Comparison of ENCODE assay signal across 8 mouse cellular contexts in the genomic region with DNA sequence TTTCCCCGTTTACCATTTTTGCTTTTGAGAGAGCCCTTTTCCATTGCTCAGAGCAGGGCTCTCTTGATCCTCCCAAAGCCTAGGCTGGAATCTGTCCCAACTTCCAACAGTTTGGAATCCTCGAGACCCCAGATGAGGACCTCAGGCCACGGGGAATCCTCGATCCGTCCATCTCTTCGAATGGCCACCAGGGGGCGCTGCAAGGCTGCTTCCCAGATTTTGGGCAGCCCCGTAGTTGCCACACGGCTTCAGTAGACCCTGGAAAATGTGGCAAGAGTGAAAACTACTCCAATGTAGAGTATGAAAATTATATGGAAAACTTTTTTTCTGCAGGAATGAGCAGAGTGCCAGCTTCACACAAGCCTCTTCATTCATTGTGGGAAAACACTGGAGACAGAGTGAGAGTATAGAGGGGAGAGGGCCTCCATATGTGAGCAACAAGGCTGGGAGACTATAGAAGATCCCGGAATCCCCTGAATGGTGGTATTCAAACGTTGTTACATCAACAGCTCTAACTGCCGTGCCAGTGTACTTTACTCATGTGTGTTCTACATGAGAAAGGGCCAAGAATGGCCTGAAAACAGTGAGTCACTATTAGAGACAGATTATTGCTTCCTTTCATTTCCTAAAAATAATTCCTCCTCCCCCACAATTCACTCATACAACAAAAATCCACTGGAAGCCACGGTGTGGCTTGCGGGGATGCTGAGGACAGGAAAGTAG. TPM values are rescaled to one million over a fixed set of nuclear protein-coding genes. Genes with fewer than 3 reads are reported as not detected.
DNase-seq lines count a peak whose midpoint lies in the region; ATAC-seq and TF ChIP-seq lines count a peak whose summit lies in the region.

A gene (minus strand): TSS at position 191 of the 723 bp plus-strand sequence.

- H3K9ac ChIP-seq in ES-E14 (ENCODE audit: insufficient read depth, low read depth, low read length, poor library complexity, severe bottlenecking): no peak within 1 kb of the TSS
- H3K9ac ChIP-seq in forebrain, embryonic 15.5 days (replicated peaks): no peak within 1 kb of the TSS

- intact Hi-C loops in heart, postnatal 36 days (cut with DNase I): loop anchor here (1.0 to 2.0 kb wide), 3 partner anchors 58 to 153 kb away; no protein-coding TSS in a partner anchor

- no peak within 1 kb of the TSS for H3K27ac ChIP-seq in ES-E14 (ENCODE audit: insufficient read depth, low read depth, low read length, poor library complexity, severe bottlenecking)
- no peak within 1 kb of the TSS for H3K27ac ChIP-seq in forebrain, embryonic 15.5 days (replicated peaks)
- H3K27ac ChIP-seq in layer of hippocampus, adult 2 months: no peak within 1 kb of the TSS

- H3K4me1 ChIP-seq in ES-E14 (ENCODE audit: control insufficient read depth in 2 of 2, insufficient read depth in 2 of 2, low read length in 2 of 2, poor library complexity in 1 of 2): no peaks in the 10 kb centered on the region
- H3K4me1 ChIP-seq in forebrain, embryonic 15.5 days: no peaks in the 10 kb centered on the region

- peak; percentile 68 for DNase-seq in ES-E14 (ENCODE audit: low read depth, low spot score)
- peak; percentile 53 for DNase-seq in cerebellum, adult 11 months
- DNase-seq in heart, postnatal 36 days: peak; percentile 78 to 83
- DNase-seq in layer of hippocampus, adult 2 months (ENCODE audit: low spot score in 2 of 2): peak; percentile 36 to 77
- peak; percentile 75 for DNase-seq in lung, postnatal 10 days
- peak; percentile 77 for DNase-seq in ovary, postnatal 14 days (ENCODE audit: low spot score)
- peak; percentile 75 for DNase-seq in thymus, postnatal 14 days

- H3K4me3 ChIP-seq in ES-E14 (ENCODE audit: insufficient read depth in 1 of 2, low read depth in 1 of 2, low read length in 2 of 2, poor library complexity in 1 of 2, severe bottlenecking in 1 of 2): no peak within 1 kb of the TSS
- no peak within 1 kb of the TSS for H3K4me3 ChIP-seq in forebrain, embryonic 15.5 days
- no peak within 1 kb of the TSS for H3K4me3 ChIP-seq in layer of hippocampus, adult 2 months

- ATAC-seq in forebrain, embryonic 15.5 days (replicated peaks): peak; percentile 79

- no peaks in the 10 kb centered on the region for H3K27me3 ChIP-seq in forebrain, embryonic 15.5 days

- H3K4me2 ChIP-seq in forebrain, embryonic 15.5 days (replicated peaks): no peak within 1 kb of the TSS

- in situ Hi-C loops in ES-E14 (cut with MboI; ENCODE audit: low sequenced_read_pairs in 2 of 2, unreplicated experiment in 2 of 2): loop anchor here (5.0 kb wide), 1 partner anchor 157 kb away; no protein-coding TSS in a partner anchor

- H3K36me3 ChIP-seq in ES-E14 (ENCODE audit: control insufficient read depth, insufficient read depth, low read length, poor library complexity, severe bottlenecking): no peaks in the 10 kb centered on the region
- no peaks in the 10 kb centered on the region for H3K36me3 ChIP-seq in forebrain, embryonic 15.5 days

- peak; percentile 99 for TF ChIP-seq CTCF in layer of hippocampus, adult 2 months (conservative IDR thresholded peaks at IDR 0.05)

- H3K9me3 ChIP-seq in ES-E14 (ENCODE audit: control insufficient read depth, insufficient read depth, low read depth, low read length): no peaks in the 10 kb centered on the region
- no peaks in the 10 kb centered on the region for H3K9me3 ChIP-seq in forebrain, embryonic 15.5 days

- 23% methylated on average over 14 of the region's 14 CpGs for whole genome bisulfite sequencing in forebrain, embryonic 15.5 days

TF ChIP-seq in ES-E14, 5 proteins besides CTCF, POLR2A, EP300 and RAD21:
- TF ChIP-seq MAFK (IDR thresholded peaks at IDR 0.05; ENCODE audit: insufficient read depth, low read depth, low read length) (no peak), ZC3H11A (IDR thresholded peaks at IDR 0.05; ENCODE audit: borderline replicate concordance, low read depth, low read length) (peak; percentile 86)

RNA-seq across cellular contexts. Expression of the gene that starts here (rescaled TPM):
- 0.26 and 0.58 TPM in 2 replicates for total RNA-seq in ES-E14 (2012; rRNA removed)
- polyA plus RNA-seq in forebrain, embryonic 15.5 days (2015; fragmentation: Nextera tagmentation; extraction: Ambion mirVana): 0.27 and 0.34 TPM in 2 replicates
- total RNA-seq in heart, postnatal 36 days (2021): not detected
- total RNA-seq in layer of hippocampus, adult 2 months (2021): not detected

Comparison
In these comparisons a context has a peak if more than half of its experiments do, and no peak if none do; other contexts are left out.
1. Peak in DNase-seq in ES-E14; RNA of the gene not detected or under 1 TPM.
2. Peak in ATAC-seq in forebrain, embryonic 15.5 days; RNA of the gene not detected or under 1 TPM.
3. Peak in DNase-seq in heart, postnatal 36 days; RNA of the gene not detected or under 1 TPM.
4. Peak in DNase-seq in layer of hippocampus, adult 2 months; RNA of the gene not detected or under 1 TPM.